Mouse (Mus musculus) limb, embryonic 11.5 days (tissue): Measurements from ENCODE around the gene Mrps9. TPM values are rescaled to one million over a fixed set of nuclear protein-coding genes. Genes with fewer than 3 reads are reported as not detected.
"Not testable (repeated sequence)": the region's sequence is repeated elsewhere in the genome, so short reads cannot be mapped to it uniquely, and the experiment has no call there.

Experiments used
- ATAC-seq: fragments of 200-750 bp; cut with Nextera tagmentation; 2 replicates; pipeline ENCODE4 v1.8.0; 2017; ENCODE audit warnings: low read depth; ENCODE audit not compliant: insufficient number of reproducible peaks, low FRiP score, low TSS enrichment
- DNase-seq: peaks from one replicate; pipeline ENCODE4 v3.0.0-alpha.2; 2015; ENCODE audit warnings: low spot score
- H3K27ac ChIP-seq: fragments of 300-500 bp; sonication (generic); replicated peaks from 2 replicates; pipeline ENCODE4 v1.5.1; 2014; ENCODE audit warnings: low read depth, mild to moderate bottlenecking, low read length
- H3K27me3 ChIP-seq: fragments of 300-500 bp; sonication (generic); 2 replicates; pipeline ENCODE4 v1.6.1; 2014; ENCODE audit warnings: mild to moderate bottlenecking, low read length, mixed read lengths; ENCODE audit not compliant: control insufficient read depth, insufficient read depth
- H3K36me3 ChIP-seq: fragments of 300-500 bp; sonication (generic); 2 replicates; pipeline ENCODE4 v1.6.1; 2014; ENCODE audit warnings: mild to moderate bottlenecking, low read length, moderate library complexity, mixed read lengths; ENCODE audit not compliant: control insufficient read depth, insufficient read depth
- H3K4me1 ChIP-seq: fragments of 300-500 bp; sonication (generic); 2 replicates; pipeline ENCODE4 v1.6.1; 2014; ENCODE audit warnings: low read length, mixed read lengths; ENCODE audit not compliant: control insufficient read depth, insufficient read depth
- H3K4me2 ChIP-seq: fragments of 300-500 bp; sonication (generic); 2 replicates; pipeline ENCODE4 v1.6.1; 2014; ENCODE audit warnings: low read depth, mild to moderate bottlenecking, moderate library complexity; ENCODE audit not compliant: severe bottlenecking
- H3K4me3 ChIP-seq: fragments of 300-500 bp; sonication (generic); 2 replicates; pipeline ENCODE4 v1.5.1; 2014; ENCODE audit warnings: low read depth, low read length
- H3K9ac ChIP-seq: fragments of 300-500 bp; sonication (generic); 2 replicates; pipeline ENCODE4 v1.6.1; 2014; ENCODE audit warnings: mild to moderate bottlenecking, low read length
- H3K9me3 ChIP-seq: fragments of 300-500 bp; sonication (generic); 2 replicates; pipeline ENCODE4 v1.6.1; 2016; ENCODE audit warnings: low read length; ENCODE audit not compliant: control insufficient read depth
- WGBS: fragments of 180-500 bp; shearing (Covaris S2); extraction: QIAGEN DNeasy Blood & Tissue Kit; methylation state at CpG from one replicate; pipeline ENCODE4 v1.1.7; 2014; 5-methylcytosine and 5-hydroxymethylcytosine counted together
- polyA plus RNA-seq: library from polyadenylated mRNA; unstranded; fragments of >200 nt; fragmentation: Nextera tagmentation; extraction: Ambion mirVana; gene quantifications from 2 replicates; pipeline ENCODE4 v1.2.1, GENCODE M21; 2014

Gene Mrps9
- polyA plus RNA-seq, 1 experiment from 2014 or later = 59.9 TPM

- Histone ChIP-seq H3K9ac (no peak overlapping the region), H3K4me1 (no peaks in the 10 kb centered on the region)
Observed at GRCm38 (mm10) chr1:42867188-42867587, 16.2 kb downstream of the Mrps9 start.

GRCm38 (mm10) chr1:42874174-42874573, 23.1 kb downstream of the Mrps9 start:
- WGBS = 86% methylated on average over 2 of the region's 2 CpGs
- no peaks in the 10 kb centered on the region for H3K9me3 ChIP-seq
- no peak overlapping the region for H3K27ac ChIP-seq
- H3K36me3 ChIP-seq = no peaks in the 10 kb centered on the region; the same call in 1 of the 2 replicates
- no peak overlapping the region for H3K4me3 ChIP-seq
- H3K9ac ChIP-seq = no peak overlapping the region
- ATAC-seq = no peak
- no peaks in the 10 kb centered on the region for H3K27me3 ChIP-seq
- DNase-seq = no peak
- no peak overlapping the region for H3K4me2 ChIP-seq
- no peaks in the 10 kb centered on the region for H3K4me1 ChIP-seq

More at GRCm38 (mm10) chr1:42867188-42867587, 16.2 kb downstream of the Mrps9 start:
- H3K4me3 ChIP-seq = no peak overlapping the region
- no peak overlapping the region for H3K4me2 ChIP-seq
- H3K27me3 ChIP-seq = no peaks in the 10 kb centered on the region
- no peak for DNase-seq
- H3K36me3 ChIP-seq = no peaks in the 10 kb centered on the region; the same call in 1 of the 2 replicates
- ATAC-seq = no peak
- WGBS = 98% methylated on average over 3 of the region's 3 CpGs
- H3K9me3 ChIP-seq = no peaks in the 10 kb centered on the region
- H3K27ac ChIP-seq = no peak overlapping the region

GRCm38 (mm10) chr1:42875271-42875670, 24.2 kb downstream of the Mrps9 start:
- no peak overlapping the region for H3K4me2 ChIP-seq
- H3K4me1 ChIP-seq = no peaks in the 10 kb centered on the region
- H3K27me3 ChIP-seq = no peaks in the 10 kb centered on the region
- H3K9me3 ChIP-seq = no peaks in the 10 kb centered on the region
- no peak overlapping the region for H3K9ac ChIP-seq
- ATAC-seq (no peak), DNase-seq (no peak)
- H3K4me3 ChIP-seq = no peak overlapping the region
- WGBS = 85% methylated on average over 5 of the region's 5 CpGs
- no peak overlapping the region for H3K27ac ChIP-seq
- H3K36me3 ChIP-seq = no peaks in the 10 kb centered on the region; the same call in none of the 2 replicates

GRCm38 (mm10) chr1:42876463-42877093, 25.5 kb downstream of the Mrps9 start:
- no peak overlapping the region for H3K4me3 ChIP-seq
- H3K36me3 ChIP-seq = no peaks in the 10 kb centered on the region; the same call in none of the 2 replicates
- no peak overlapping the region for H3K27ac ChIP-seq
- no peak overlapping the region for H3K9ac ChIP-seq
- WGBS = 87% methylated on average over 4 of the region's 4 CpGs
- H3K4me2 ChIP-seq = no peak overlapping the region
- no peak for ATAC-seq
- no peaks in the 10 kb centered on the region for H3K27me3 ChIP-seq
- H3K9me3 ChIP-seq = no peaks in the 10 kb centered on the region
- no peak for DNase-seq
- H3K4me1 ChIP-seq = no peaks in the 10 kb centered on the region

- DNase-seq (no peak), ATAC-seq (no peak)
- no peak overlapping the region for H3K4me2 ChIP-seq
- H3K9me3 ChIP-seq = no peaks in the 10 kb centered on the region
- WGBS = 78% methylated on average over 10 of the region's 10 CpGs
- H3K9ac ChIP-seq = no peak overlapping the region
- no peak overlapping the region for H3K27ac ChIP-seq
- no peaks in the 10 kb centered on the region; the same call in none of the 2 replicates for H3K36me3 ChIP-seq
- H3K27me3 ChIP-seq = no peaks in the 10 kb centered on the region
- no peak overlapping the region for H3K4me3 ChIP-seq
- H3K4me1 ChIP-seq = no peaks in the 10 kb centered on the region
Observed at GRCm38 (mm10) chr1:42877264-42877663, 26.2 kb downstream of the Mrps9 start.

- no peak for ATAC-seq
- H3K4me3 ChIP-seq = no peak overlapping the region
Observed at GRCm38 (mm10) chr1:42878851-42879250, 27.8 kb downstream of the Mrps9 start.

GRCm38 (mm10) chr1:42882258-42882657, 31.2 kb downstream of the Mrps9 start:
- no peaks in the 10 kb centered on the region for H3K27me3 ChIP-seq
- H3K4me1 ChIP-seq = no peaks in the 10 kb centered on the region
- H3K27ac ChIP-seq = no peak overlapping the region
- DNase-seq (no peak), ATAC-seq (no peak)
- WGBS = 94% methylated on average over 2 of the region's 2 CpGs
- H3K9me3 ChIP-seq = no peaks in the 10 kb centered on the region
- no peak overlapping the region for H3K4me3 ChIP-seq
- no peak overlapping the region for H3K9ac ChIP-seq
- no peak overlapping the region for H3K4me2 ChIP-seq
- H3K36me3 ChIP-seq = no peaks in the 10 kb centered on the region; the same call in none of the 2 replicates

More at GRCm38 (mm10) chr1:42878851-42879250, 27.8 kb downstream of the Mrps9 start:
- Histone ChIP-seq H3K4me1 (no peaks in the 10 kb centered on the region), H3K9me3 (no peaks in the 10 kb centered on the region), H3K27me3 (no peaks in the 10 kb centered on the region), H3K9ac (no peak overlapping the region), H3K4me2 (no peak overlapping the region), H3K27ac (no peak overlapping the region), H3K36me3 (no peaks in the 10 kb centered on the region; the same call in none of the 2 replicates)
- 87% methylated on average over 5 of the region's 5 CpGs for WGBS
- DNase-seq = no peak

GRCm38 (mm10) chr1:42883418-42883817, 32.4 kb downstream of the Mrps9 start:
- not testable (repeated sequence) for H3K36me3 ChIP-seq, H3K9ac ChIP-seq, H3K4me2 ChIP-seq, DNase-seq, H3K27ac ChIP-seq, H3K27me3 ChIP-seq, H3K4me3 ChIP-seq, H3K4me1 ChIP-seq, H3K9me3 ChIP-seq, ATAC-seq
- WGBS = no CpG with 5 or more reads among the region's 2 CpGs

GRCm38 (mm10) chr1:42887835-42888234, 36.8 kb downstream of the Mrps9 start:
- Histone ChIP-seq H3K36me3 (no peaks in the 10 kb centered on the region; the same call in 1 of the 2 replicates), H3K9me3 (no peaks in the 10 kb centered on the region), H3K27me3 (no peaks in the 10 kb centered on the region), H3K27ac (no peak overlapping the region), H3K4me1 (no peaks in the 10 kb centered on the region), H3K9ac (no peak overlapping the region), H3K4me2 (no peak overlapping the region), H3K4me3 (no peak overlapping the region)
- WGBS = 89% methylated on average over 11 of the region's 11 CpGs
- ATAC-seq = no peak
- no peak for DNase-seq
